Mouse (Mus musculus) forebrain, embryonic 16.5 days (tissue): Measurements from ENCODE around the gene Fmnl2. TPM values are rescaled to one million over a fixed set of nuclear protein-coding genes. Genes with fewer than 3 reads are reported as not detected.

Experiments
- ATAC-seq: fragments of 200-750 bp; cut with Nextera tagmentation; 2 replicates; pipeline ENCODE4 v1.8.0; 2017; ENCODE audit warnings: mild to moderate bottlenecking, moderate library complexity
- H3K27ac ChIP-seq: fragments of 300-500 bp; sonication (generic); 2 replicates; pipeline ENCODE4 v1.5.1; 2014; ENCODE audit warnings: low read length, control low read depth
- H3K27me3 ChIP-seq: fragments of 300-500 bp; sonication (generic); replicated peaks from 2 replicates; pipeline ENCODE4 v1.6.1; 2014; ENCODE audit warnings: low read length; ENCODE audit not compliant: control insufficient read depth, insufficient read depth
- H3K36me3 ChIP-seq: fragments of 300-500 bp; sonication (generic); 2 replicates; pipeline ENCODE4 v1.6.1; 2014; ENCODE audit not compliant: control insufficient read depth, insufficient read depth
- H3K4me1 ChIP-seq: fragments of 300-500 bp; sonication (generic); replicated peaks from 2 replicates; pipeline ENCODE4 v1.6.1; 2014; ENCODE audit warnings: low read length; ENCODE audit not compliant: control insufficient read depth, insufficient read depth
- H3K4me2 ChIP-seq: fragments of 300-500 bp; sonication (generic); 2 replicates; pipeline ENCODE4 v1.6.1; 2014; ENCODE audit warnings: mild to moderate bottlenecking, low read length, control low read depth
- H3K4me3 ChIP-seq: fragments of 300-500 bp; sonication (generic); replicated peaks from 2 replicates; pipeline ENCODE4 v1.5.1; 2014; ENCODE audit warnings: mild to moderate bottlenecking, low read length, control low read depth
- H3K9ac ChIP-seq: fragments of 300-500 bp; sonication (generic); replicated peaks from 2 replicates; pipeline ENCODE4 v1.6.1; 2014; ENCODE audit warnings: low read depth, low read length, control low read depth
- H3K9me3 ChIP-seq: fragments of 300-500 bp; sonication (generic); 2 replicates; pipeline ENCODE4 v1.6.1; 2016; ENCODE audit warnings: low read length; ENCODE audit not compliant: control insufficient read depth
- WGBS: fragments of 180-500 bp; shearing (Covaris S2); extraction: QIAGEN DNeasy Blood & Tissue Kit; methylation state at CpG from one replicate; pipeline ENCODE4 v1.1.7; 2014; 5-methylcytosine and 5-hydroxymethylcytosine counted together
- polyA plus RNA-seq: library from polyadenylated mRNA; unstranded; fragments of >200 nt; fragmentation: Nextera tagmentation; extraction: Ambion mirVana; gene quantifications from 2 replicates; pipeline ENCODE4 v1.2.1, GENCODE M21; 2015

Gene Fmnl2
- polyA plus RNA-seq, 1 experiment from 2014 or later, result 15.5 TPM

GRCm38 (mm10) chr2:53101885-53102740 lies 244.5 kb downstream of the Fmnl2 start:
- Histone ChIP-seq H3K36me3 (peaks cover 7% of the 10 kb centered on the region), H3K9ac (no peak overlapping the region), H3K4me2 (no peak overlapping the region), H3K4me3 (no peak overlapping the region), H3K9me3 (no peaks in the 10 kb centered on the region), H3K27me3 (no peaks in the 10 kb centered on the region), H3K27ac (no peak overlapping the region), H3K4me1 (peaks cover 4% of the 10 kb centered on the region; the same call in 1 of the 2 replicates)
- whole genome bisulfite sequencing, result 90% methylated on average over 11 of the region's 11 CpGs
- no peak for ATAC-seq

- Histone ChIP-seq H3K27me3 (no peaks in the 10 kb centered on the region), H3K27ac (no peak overlapping the region), H3K9me3 (no peaks in the 10 kb centered on the region), H3K9ac (no peak overlapping the region), H3K4me1 (peaks cover 7% of the 10 kb centered on the region; the same call in 1 of the 2 replicates), H3K4me3 (no peak overlapping the region), H3K36me3 (peaks cover 13% of the 10 kb centered on the region), H3K4me2 (no peak overlapping the region)
- no peak for ATAC-seq
- 92% methylated on average over 2 of the region's 2 CpGs for WGBS
Measured at GRCm38 (mm10) chr2:53102901-53103300, 245.2 kb downstream of the Fmnl2 start.

GRCm38 (mm10) chr2:53105408-53105807 lies 247.7 kb downstream of the Fmnl2 start:
- peak; percentile 13; the same call in 1 of the 2 replicates for ATAC-seq
- Histone ChIP-seq H3K9me3 (no peaks in the 10 kb centered on the region), H3K36me3 (peaks cover 15% of the 10 kb centered on the region), H3K4me1 (peaks cover 7% of the 10 kb centered on the region; the same call in 1 of the 2 replicates), H3K27ac (peak overlapping the region; percentile 63), H3K4me2 (no peak overlapping the region), H3K9ac (no peak overlapping the region), H3K4me3 (no peak overlapping the region), H3K27me3 (no peaks in the 10 kb centered on the region)
- WGBS, result 95% methylated on average over 10 of the region's 10 CpGs

GRCm38 (mm10) chr2:53106056-53106455 lies 248.4 kb downstream of the Fmnl2 start:
- peak overlapping the region; percentile 63; the same call in 1 of the 2 replicates for H3K27ac ChIP-seq
- H3K4me3 ChIP-seq, result no peak overlapping the region
- ATAC-seq, result peak; percentile 96
- H3K9ac ChIP-seq, result no peak overlapping the region
- H3K4me1 ChIP-seq, result peaks cover 7% of the 10 kb centered on the region; the same call in 1 of the 2 replicates
- no peaks in the 10 kb centered on the region for H3K9me3 ChIP-seq
- peaks cover 19% of the 10 kb centered on the region for H3K36me3 ChIP-seq
- WGBS, result 63% methylated on average over 7 of the region's 7 CpGs
- H3K4me2 ChIP-seq, result no peak overlapping the region
- no peaks in the 10 kb centered on the region for H3K27me3 ChIP-seq

GRCm38 (mm10) chr2:53106472-53106871 lies 248.8 kb downstream of the Fmnl2 start:
- Histone ChIP-seq H3K36me3 (peaks cover 19% of the 10 kb centered on the region), H3K4me1 (peaks cover 7% of the 10 kb centered on the region; the same call in 1 of the 2 replicates), H3K27me3 (no peaks in the 10 kb centered on the region), H3K27ac (peak overlapping the region; percentile 20), H3K9ac (no peak overlapping the region), H3K9me3 (no peaks in the 10 kb centered on the region), H3K4me2 (no peak overlapping the region), H3K4me3 (no peak overlapping the region)
- peak; percentile 34 for ATAC-seq
- WGBS, result 85% methylated on average over 8 of the region's 8 CpGs

GRCm38 (mm10) chr2:53108547-53108946 lies 250.9 kb downstream of the Fmnl2 start:
- H3K4me3 ChIP-seq, result no peak overlapping the region
- H3K4me2 ChIP-seq, result no peak overlapping the region
- no peaks in the 10 kb centered on the region for H3K27me3 ChIP-seq
- H3K9ac ChIP-seq, result no peak overlapping the region
- no peak for ATAC-seq
- H3K9me3 ChIP-seq, result no peaks in the 10 kb centered on the region
- H3K36me3 ChIP-seq, result peaks cover 16% of the 10 kb centered on the region
- peaks cover 7% of the 10 kb centered on the region; the same call in 1 of the 2 replicates for H3K4me1 ChIP-seq
- WGBS, result 81% methylated on average over 5 of the region's 5 CpGs
- no peak overlapping the region for H3K27ac ChIP-seq

GRCm38 (mm10) chr2:53121797-53122196 lies 264.1 kb downstream of the Fmnl2 start:
- 74% methylated on average over 5 of the region's 5 CpGs for WGBS
- H3K27me3 ChIP-seq, result no peaks in the 10 kb centered on the region
- H3K4me3 ChIP-seq, result no peak overlapping the region
- H3K9ac ChIP-seq, result no peak overlapping the region
- no peak overlapping the region for H3K27ac ChIP-seq
- peaks cover 34% of the 10 kb centered on the region for H3K36me3 ChIP-seq
- H3K4me2 ChIP-seq, result no peak overlapping the region
- H3K4me1 ChIP-seq, result no peaks in the 10 kb centered on the region
- H3K9me3 ChIP-seq, result no peaks in the 10 kb centered on the region
- peak; percentile 49 for ATAC-seq

GRCm38 (mm10) chr2:53125998-53126397 lies 268.3 kb downstream of the Fmnl2 start:
- Histone ChIP-seq H3K4me2 (no peak overlapping the region), H3K27me3 (no peaks in the 10 kb centered on the region), H3K27ac (no peak overlapping the region), H3K9me3 (no peaks in the 10 kb centered on the region), H3K9ac (no peak overlapping the region), H3K4me1 (no peaks in the 10 kb centered on the region), H3K4me3 (no peak overlapping the region), H3K36me3 (peaks cover 31% of the 10 kb centered on the region)
- no peak for ATAC-seq
- 84% methylated on average over 3 of the region's 3 CpGs for WGBS

- H3K4me1 ChIP-seq, result no peaks in the 10 kb centered on the region
- H3K27me3 ChIP-seq, result no peaks in the 10 kb centered on the region
- no peak overlapping the region for H3K27ac ChIP-seq
- H3K9me3 ChIP-seq, result no peaks in the 10 kb centered on the region
- no peak for ATAC-seq
- H3K4me2 ChIP-seq, result no peak overlapping the region
- 87% methylated on average over 6 of the region's 6 CpGs for WGBS
- no peak overlapping the region for H3K4me3 ChIP-seq
- H3K9ac ChIP-seq, result no peak overlapping the region
- H3K36me3 ChIP-seq, result peaks cover 34% of the 10 kb centered on the region
Measured at GRCm38 (mm10) chr2:53129070-53129469, 271.4 kb downstream of the Fmnl2 start.
